Mouse (Mus musculus) forebrain, embryonic 13.5 days (tissue): ENCODE measurements around the gene Adssl1. TPM values are rescaled to one million over a fixed set of nuclear protein-coding genes. Genes with fewer than 3 reads are reported as not detected.

Experiments used
- ATAC-seq: fragments of 200-750 bp; cut with Nextera tagmentation; 2 replicates; pipeline ENCODE4 v1.8.0; 2017
- H3K27ac ChIP-seq: fragments of 300-500 bp; sonication (generic); 2 replicates; pipeline ENCODE4 v1.5.1; 2015; ENCODE audit warnings: inconsistent platforms, mild to moderate bottlenecking, moderate library complexity
- H3K27me3 ChIP-seq: fragments of 300-500 bp; sonication (generic); 2 replicates; pipeline ENCODE4 v1.6.1; 2015; ENCODE audit warnings: mild to moderate bottlenecking, inconsistent platforms
- H3K36me3 ChIP-seq: fragments of 300-500 bp; sonication (generic); 2 replicates; pipeline ENCODE4 v1.6.1; 2015; ENCODE audit warnings: mild to moderate bottlenecking, inconsistent platforms; ENCODE audit not compliant: poor library complexity, severe bottlenecking
- H3K4me1 ChIP-seq: fragments of 300-500 bp; sonication (generic); 2 replicates; pipeline ENCODE4 v1.6.1; 2015; ENCODE audit warnings: inconsistent platforms
- H3K4me2 ChIP-seq: fragments of 300-500 bp; sonication (generic); 2 replicates; pipeline ENCODE4 v1.6.1; 2015; ENCODE audit warnings: inconsistent platforms, mild to moderate bottlenecking, moderate library complexity
- H3K4me3 ChIP-seq: fragments of 300-500 bp; sonication (generic); 2 replicates; pipeline ENCODE4 v1.5.1; 2015; ENCODE audit warnings: mild to moderate bottlenecking, inconsistent platforms
- H3K9ac ChIP-seq: fragments of 300-500 bp; sonication (generic); 2 replicates; pipeline ENCODE4 v1.6.1; 2015; ENCODE audit warnings: mild to moderate bottlenecking, inconsistent platforms
- H3K9me3 ChIP-seq: fragments of 300-500 bp; sonication (generic); replicated peaks from 2 replicates; pipeline ENCODE4 v1.6.1; 2016; ENCODE audit warnings: inconsistent platforms
- WGBS: fragments of 180-500 bp; shearing (Covaris S2); methylation state at CpG from one replicate; pipeline ENCODE4 v1.1.7; 2015; 5-methylcytosine and 5-hydroxymethylcytosine counted together
- polyA plus RNA-seq: library from polyadenylated mRNA; unstranded; fragments of >200 nt; fragmentation: Nextera tagmentation; extraction: Ambion mirVana; gene quantifications from 2 replicates; pipeline ENCODE4 v1.2.1, GENCODE M21; 2015

The Adssl1 gene
- polyA plus RNA-seq, 1 experiment from 2014 or later, result 1.4 TPM

- Histone ChIP-seq H3K4me3 (no peak overlapping the region), H3K4me2 (no peak overlapping the region), H3K4me1 (peaks cover 21% of the 10 kb centered on the region), H3K27me3 (peaks cover 42% of the 10 kb centered on the region), H3K9me3 (no peaks in the 10 kb centered on the region), H3K36me3 (no peaks in the 10 kb centered on the region), H3K9ac (no peak overlapping the region), H3K27ac (no peak overlapping the region)
- peak; percentile 54 for ATAC-seq
- WGBS, result 11% methylated on average over 8 of the region's 8 CpGs
These were observed 1.9 kb upstream of the Adssl1 start for GRCm38 (mm10) chr12:112617898-112618380.

GRCm38 (mm10) chr12:112618981-112619685 is 712 bp upstream of the Adssl1 start:
- Histone ChIP-seq H3K9ac (peak overlapping the region; percentile 74), H3K4me1 (peaks cover 21% of the 10 kb centered on the region), H3K9me3 (no peaks in the 10 kb centered on the region), H3K27ac (no peak overlapping the region), H3K4me3 (peak overlapping the region; percentile 49), H3K4me2 (peak overlapping the region; percentile 95), H3K27me3 (peaks cover 42% of the 10 kb centered on the region), H3K36me3 (no peaks in the 10 kb centered on the region)
- 35% methylated on average over 13 of the region's 13 CpGs for WGBS
- ATAC-seq, result no peak

- Histone ChIP-seq H3K27ac (no peak overlapping the region), H3K4me3 (peak overlapping the region; percentile 49), H3K9ac (peak overlapping the region; percentile 74), H3K9me3 (no peaks in the 10 kb centered on the region), H3K36me3 (no peaks in the 10 kb centered on the region), H3K27me3 (peaks cover 42% of the 10 kb centered on the region), H3K4me2 (peak overlapping the region; percentile 95), H3K4me1 (peaks cover 21% of the 10 kb centered on the region)
- ATAC-seq, result peak; percentile 14; the same call in 1 of the 2 replicates
- 14% methylated on average over 16 of the region's 16 CpGs for WGBS
These were observed 663 bp downstream of the Adssl1 start for GRCm38 (mm10) chr12:112620354-112621061.

- no peaks in the 10 kb centered on the region for H3K36me3 ChIP-seq
- no peak overlapping the region for H3K4me2 ChIP-seq
- H3K27me3 ChIP-seq, result peaks cover 42% of the 10 kb centered on the region
- H3K4me1 ChIP-seq, result peaks cover 21% of the 10 kb centered on the region
- 78% methylated on average over 3 of the region's 3 CpGs for WGBS
- H3K9me3 ChIP-seq, result no peaks in the 10 kb centered on the region
- H3K4me3 ChIP-seq, result no peak overlapping the region
- ATAC-seq, result no peak
- H3K9ac ChIP-seq, result no peak overlapping the region
- no peak overlapping the region for H3K27ac ChIP-seq
These were observed 2.1 kb downstream of the Adssl1 start for GRCm38 (mm10) chr12:112621900-112622299.

- no peak overlapping the region for H3K4me3 ChIP-seq
- no peaks in the 10 kb centered on the region for H3K9me3 ChIP-seq
- peaks cover 16% of the 10 kb centered on the region for H3K4me1 ChIP-seq
- no peak overlapping the region for H3K9ac ChIP-seq
- no peaks in the 10 kb centered on the region for H3K36me3 ChIP-seq
- H3K4me2 ChIP-seq, result no peak overlapping the region
- H3K27me3 ChIP-seq, result peaks cover 37% of the 10 kb centered on the region
- WGBS, result 29% methylated on average over 2 of the region's 2 CpGs
- ATAC-seq, result peak; percentile 38; the same call in 1 of the 2 replicates
- H3K27ac ChIP-seq, result no peak overlapping the region
These were observed 3.9 kb downstream of the Adssl1 start for GRCm38 (mm10) chr12:112623742-112624141.

- H3K27me3 ChIP-seq, result peaks cover 18% of the 10 kb centered on the region
- H3K36me3 ChIP-seq, result no peaks in the 10 kb centered on the region
- no peak for ATAC-seq
- WGBS, result 88% methylated on average over 4 of the region's 4 CpGs
- no peak overlapping the region for H3K9ac ChIP-seq
- H3K4me1 ChIP-seq, result peaks cover 8% of the 10 kb centered on the region
- H3K4me2 ChIP-seq, result no peak overlapping the region
- H3K27ac ChIP-seq, result no peak overlapping the region
- H3K9me3 ChIP-seq, result no peaks in the 10 kb centered on the region
- no peak overlapping the region for H3K4me3 ChIP-seq
These were observed 5.9 kb downstream of the Adssl1 start for GRCm38 (mm10) chr12:112625700-112626099.

- Histone ChIP-seq H3K27ac (no peak overlapping the region), H3K27me3 (peaks cover 11% of the 10 kb centered on the region)
These were observed 6.6 kb downstream of the Adssl1 start for GRCm38 (mm10) chr12:112626455-112626854.

GRCm38 (mm10) chr12:112627097-112627881 is 7.4 kb downstream of the Adssl1 start:
- Histone ChIP-seq H3K4me2 (no peak overlapping the region), H3K9ac (no peak overlapping the region), H3K36me3 (no peaks in the 10 kb centered on the region), H3K27me3 (peaks cover 2% of the 10 kb centered on the region), H3K27ac (no peak overlapping the region), H3K4me1 (peaks cover 8% of the 10 kb centered on the region), H3K4me3 (no peak overlapping the region), H3K9me3 (no peaks in the 10 kb centered on the region)
- no peak for ATAC-seq
- 63% methylated on average over 7 of the region's 7 CpGs for WGBS

More at GRCm38 (mm10) chr12:112626455-112626854, 6.6 kb downstream of the Adssl1 start:
- no peak overlapping the region for H3K9ac ChIP-seq
- peaks cover 8% of the 10 kb centered on the region for H3K4me1 ChIP-seq
- WGBS, result 86% methylated on average over 6 of the region's 6 CpGs
- H3K4me2 ChIP-seq, result no peak overlapping the region
- no peak for ATAC-seq
- no peaks in the 10 kb centered on the region for H3K9me3 ChIP-seq
- no peak overlapping the region for H3K4me3 ChIP-seq
- H3K36me3 ChIP-seq, result no peaks in the 10 kb centered on the region

GRCm38 (mm10) chr12:112628197-112628596 is 8.4 kb downstream of the Adssl1 start:
- Histone ChIP-seq H3K4me3 (no peak overlapping the region), H3K4me2 (no peak overlapping the region), H3K4me1 (peaks cover 8% of the 10 kb centered on the region), H3K27me3 (no peaks in the 10 kb centered on the region), H3K27ac (no peak overlapping the region), H3K9me3 (no peaks in the 10 kb centered on the region), H3K9ac (no peak overlapping the region), H3K36me3 (no peaks in the 10 kb centered on the region)
- WGBS, result 90% methylated on average over 6 of the region's 6 CpGs
- ATAC-seq, result no peak

- ATAC-seq, result peak; percentile 81
- Histone ChIP-seq H3K27me3 (no peaks in the 10 kb centered on the region), H3K4me2 (peak overlapping the region; percentile 53), H3K27ac (no peak overlapping the region), H3K9me3 (no peaks in the 10 kb centered on the region), H3K4me1 (peaks cover 8% of the 10 kb centered on the region), H3K36me3 (no peaks in the 10 kb centered on the region), H3K4me3 (peak overlapping the region; percentile 22), H3K9ac (no peak overlapping the region)
- 39% methylated on average over 19 of the region's 19 CpGs for WGBS
These were observed 9.3 kb downstream of the Adssl1 start for GRCm38 (mm10) chr12:112628928-112629721.

GRCm38 (mm10) chr12:112630029-112630428 is 10.2 kb downstream of the Adssl1 start:
- Histone ChIP-seq H3K4me1 (peaks cover 8% of the 10 kb centered on the region), H3K9me3 (no peaks in the 10 kb centered on the region), H3K27me3 (no peaks in the 10 kb centered on the region), H3K9ac (no peak overlapping the region), H3K36me3 (no peaks in the 10 kb centered on the region), H3K4me3 (no peak overlapping the region), H3K27ac (no peak overlapping the region), H3K4me2 (no peak overlapping the region)
- 95% methylated on average over 12 of the region's 12 CpGs for WGBS
- no peak for ATAC-seq
